Mouse (Mus musculus) hindbrain, embryonic 12.5 days (tissue): ENCODE measurements around the gene Dazap1. TPM values are rescaled to one million over a fixed set of nuclear protein-coding genes. Genes with fewer than 3 reads are reported as not detected.

Experiments used
- ATAC-seq: fragments of 200-750 bp; cut with Nextera tagmentation; 2 replicates; pipeline ENCODE4 v1.8.0; 2017; ENCODE audit warnings: moderate TSS enrichment; ENCODE audit not compliant: low FRiP score
- H3K27ac ChIP-seq: fragments of 300-500 bp; sonication (generic); 2 replicates; pipeline ENCODE4 v1.5.1; 2016; ENCODE audit warnings: mild to moderate bottlenecking
- H3K27me3 ChIP-seq: fragments of 300-500 bp; sonication (generic); 2 replicates; pipeline ENCODE4 v1.6.1; 2016; ENCODE audit warnings: mild to moderate bottlenecking
- H3K36me3 ChIP-seq: fragments of 300-500 bp; sonication (generic); 2 replicates; pipeline ENCODE4 v1.6.1; 2016; ENCODE audit warnings: mild to moderate bottlenecking
- H3K4me1 ChIP-seq: fragments of 300-500 bp; sonication (generic); 2 replicates; pipeline ENCODE4 v1.6.1; 2016
- H3K4me2 ChIP-seq: fragments of 300-500 bp; sonication (generic); replicated peaks from 2 replicates; pipeline ENCODE4 v1.6.1; 2016; ENCODE audit warnings: mild to moderate bottlenecking
- H3K4me3 ChIP-seq: fragments of 300-500 bp; sonication (generic); 2 replicates; pipeline ENCODE4 v1.5.1; 2016; ENCODE audit warnings: mild to moderate bottlenecking
- H3K9ac ChIP-seq: fragments of 300-500 bp; sonication (generic); 2 replicates; pipeline ENCODE4 v1.6.1; 2016; ENCODE audit warnings: mild to moderate bottlenecking, moderate library complexity
- H3K9me3 ChIP-seq: fragments of 300-500 bp; sonication (generic); replicated peaks from 2 replicates; pipeline ENCODE4 v1.6.1; 2016; ENCODE audit warnings: mild to moderate bottlenecking
- WGBS: fragments of 180-500 bp; shearing (Covaris S2); methylation state at CpG from one replicate; pipeline ENCODE4 v1.1.7; 2016; 5-methylcytosine and 5-hydroxymethylcytosine counted together
- polyA plus RNA-seq: library from polyadenylated mRNA; unstranded; fragments of >200 nt; fragmentation: Nextera tagmentation; extraction: Ambion mirVana; gene quantifications from 2 replicates; pipeline ENCODE4 v1.2.1, GENCODE M21; 2016

Dazap1 gene
- polyA plus RNA-seq, 1 experiment from 2014 or later, result 67.1 TPM

DNA sequence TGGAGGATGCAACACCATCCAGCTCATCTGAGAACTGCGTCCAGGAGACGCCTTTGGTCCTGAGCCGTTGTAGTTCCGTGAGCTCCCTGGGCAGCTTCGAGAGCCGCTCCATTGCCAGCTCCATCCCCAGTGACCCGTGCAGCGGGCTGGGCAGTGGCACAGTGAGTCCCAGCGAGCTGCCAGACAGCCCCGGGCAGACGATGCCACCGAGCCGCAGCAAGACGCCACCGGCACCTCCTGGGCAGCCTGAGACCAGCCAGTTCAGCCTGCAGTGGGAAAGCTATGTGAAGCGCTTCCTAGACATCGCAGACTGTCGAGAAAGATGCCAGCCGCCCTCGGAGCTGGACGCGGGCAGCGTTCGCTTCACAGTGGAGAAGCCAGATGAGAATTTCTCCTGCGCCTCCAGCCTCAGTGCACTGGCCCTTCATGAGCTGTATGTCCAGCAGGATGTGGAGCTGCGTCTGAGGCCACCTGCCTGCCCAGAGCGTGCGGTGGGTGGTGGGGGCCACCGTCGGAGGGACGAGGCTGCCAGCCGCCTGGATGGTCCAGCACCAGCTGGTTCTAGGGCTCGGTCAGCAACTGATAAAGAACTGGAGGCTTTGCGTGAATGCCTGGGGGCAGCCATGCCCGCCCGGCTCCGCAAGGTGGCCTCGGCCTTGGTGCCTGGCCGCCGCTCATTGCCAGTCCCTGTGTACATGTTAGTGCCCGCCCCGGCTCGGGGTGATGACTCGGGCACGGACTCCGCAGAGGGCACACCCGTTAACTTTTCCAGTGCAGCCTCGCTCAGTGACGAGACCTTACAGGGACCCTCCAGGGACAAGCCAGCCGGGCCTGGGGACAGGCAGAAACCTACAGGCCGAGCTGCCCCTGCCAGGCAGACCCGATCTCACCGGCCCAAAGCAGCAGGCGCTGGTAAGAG, 51.6 kb downstream of the Dazap1 start:
- Histone ChIP-seq H3K27me3 (peaks cover 63% of the 10 kb centered on the region), H3K4me2 (no peak overlapping the region), H3K4me3 (0 out of 2 replicates have a peak overlapping the region, but pooled peaks have one; percentile 6), H3K9me3 (no peaks in the 10 kb centered on the region), H3K9ac (no peak overlapping the region), H3K36me3 (peaks cover 98% of the 10 kb centered on the region), H3K27ac (no peak overlapping the region), H3K4me1 (peaks cover 37% of the 10 kb centered on the region)
- WGBS, result 65% methylated on average over 54 of the region's 54 CpGs
- ATAC-seq, result no peak

DNA sequence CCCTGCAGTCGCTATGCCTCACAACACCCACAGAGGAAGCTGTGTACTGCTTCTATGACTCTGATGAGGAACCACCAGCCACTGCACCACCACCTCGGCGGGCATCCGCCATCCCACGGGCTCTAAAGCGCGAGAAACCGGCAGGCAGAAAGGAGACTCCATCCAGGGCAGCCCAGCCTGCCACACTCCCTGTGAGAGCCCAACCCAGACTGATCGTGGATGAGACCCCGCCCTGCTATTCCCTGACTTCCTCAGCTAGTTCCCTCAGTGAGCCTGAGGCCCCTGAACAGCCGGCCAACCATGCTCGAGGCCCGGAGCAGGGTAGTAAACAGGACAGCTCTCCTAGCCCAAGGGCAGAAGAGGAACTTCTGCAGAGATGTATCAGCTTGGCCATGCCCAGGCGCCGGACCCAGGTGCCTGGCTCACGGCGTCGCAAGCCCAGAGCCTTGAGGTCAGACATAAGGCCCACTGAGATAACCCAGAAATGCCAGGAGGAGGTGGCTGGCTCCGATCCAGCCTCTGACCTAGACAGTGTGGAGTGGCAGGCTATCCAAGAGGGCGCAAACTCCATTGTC, 52.4 kb downstream of the Dazap1 start:
- Histone ChIP-seq H3K9me3 (no peaks in the 10 kb centered on the region), H3K27ac (no peak overlapping the region), H3K4me1 (peaks cover 37% of the 10 kb centered on the region), H3K4me3 (no peak overlapping the region), H3K9ac (no peak overlapping the region), H3K27me3 (peaks cover 63% of the 10 kb centered on the region), H3K4me2 (no peak overlapping the region), H3K36me3 (peaks cover 98% of the 10 kb centered on the region)
- no peak for ATAC-seq
- WGBS, result 59% methylated on average over 20 of the region's 20 CpGs

- peaks cover 63% of the 10 kb centered on the region for H3K27me3 ChIP-seq
- no peak overlapping the region for H3K4me3 ChIP-seq
- no peak overlapping the region for H3K4me2 ChIP-seq
- peaks cover 46% of the 10 kb centered on the region for H3K4me1 ChIP-seq
- 0 out of 2 replicates have a peak overlapping the region, but pooled peaks have one; percentile 32 for H3K9ac ChIP-seq
- H3K36me3 ChIP-seq, result peaks cover 90% of the 10 kb centered on the region
- WGBS, result 53% methylated on average over 16 of the region's 16 CpGs
- no peaks in the 10 kb centered on the region for H3K9me3 ChIP-seq
- no peak overlapping the region for H3K27ac ChIP-seq
- no peak for ATAC-seq
Measured at GRCm38 (mm10) chr10:80314494-80315001, 53.3 kb downstream of the Dazap1 start.

GRCm38 (mm10) chr10:80315315-80315714, 54.0 kb downstream of the Dazap1 start:
- no peak overlapping the region for H3K4me2 ChIP-seq
- ATAC-seq, result no peak
- peaks cover 85% of the 10 kb centered on the region for H3K36me3 ChIP-seq
- 54% methylated on average over 27 of the region's 27 CpGs for WGBS
- peaks cover 63% of the 10 kb centered on the region for H3K27me3 ChIP-seq
- 0 out of 2 replicates have a peak overlapping the region, but pooled peaks have one; percentile 32 for H3K9ac ChIP-seq
- H3K4me1 ChIP-seq, result peaks cover 51% of the 10 kb centered on the region
- H3K4me3 ChIP-seq, result no peak overlapping the region
- H3K27ac ChIP-seq, result no peak overlapping the region
- H3K9me3 ChIP-seq, result no peaks in the 10 kb centered on the region

DNA sequence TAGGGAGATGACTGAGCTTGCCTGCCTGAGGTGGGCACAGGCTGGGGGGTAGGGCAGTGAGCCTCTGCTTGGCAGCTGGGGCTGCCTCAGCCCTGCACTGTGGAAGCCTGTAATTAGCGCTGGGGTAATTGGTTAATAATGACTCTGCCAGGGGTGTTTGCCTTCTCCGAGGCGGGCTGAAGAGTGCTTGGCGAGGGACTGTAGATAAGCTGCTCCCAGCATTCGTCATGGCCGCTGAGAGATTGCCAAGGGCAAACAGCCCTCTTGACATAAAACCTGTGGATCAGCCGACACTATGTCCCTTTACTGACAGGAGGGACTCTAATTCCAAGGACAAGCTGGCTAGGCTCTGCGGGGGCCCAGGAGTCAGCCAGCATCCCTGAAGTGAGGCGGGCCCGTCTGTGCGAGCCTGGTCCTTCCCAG, 55.1 kb downstream of the Dazap1 start:
- Histone ChIP-seq H3K27me3 (peaks cover 57% of the 10 kb centered on the region), H3K4me1 (peaks cover 53% of the 10 kb centered on the region), H3K27ac (no peak overlapping the region), H3K36me3 (peaks cover 74% of the 10 kb centered on the region), H3K9ac (peak overlapping the region; percentile 1; the same call in 1 of the 2 replicates), H3K9me3 (no peaks in the 10 kb centered on the region), H3K4me3 (no peak overlapping the region), H3K4me2 (no peak overlapping the region)
- WGBS, result 36% methylated on average over 11 of the region's 11 CpGs
- ATAC-seq, result no peak

GRCm38 (mm10) chr10:80317011-80317410, 55.7 kb downstream of the Dazap1 start:
- H3K27ac ChIP-seq, result no peak overlapping the region
- H3K9me3 ChIP-seq, result no peaks in the 10 kb centered on the region
- ATAC-seq, result no peak
- peaks cover 54% of the 10 kb centered on the region for H3K27me3 ChIP-seq
- no peak overlapping the region for H3K4me3 ChIP-seq
- peaks cover 68% of the 10 kb centered on the region for H3K36me3 ChIP-seq
- peaks cover 53% of the 10 kb centered on the region for H3K4me1 ChIP-seq
- H3K9ac ChIP-seq, result no peak overlapping the region
- no peak overlapping the region for H3K4me2 ChIP-seq
- WGBS, result 61% methylated on average over 10 of the region's 10 CpGs

DNA sequence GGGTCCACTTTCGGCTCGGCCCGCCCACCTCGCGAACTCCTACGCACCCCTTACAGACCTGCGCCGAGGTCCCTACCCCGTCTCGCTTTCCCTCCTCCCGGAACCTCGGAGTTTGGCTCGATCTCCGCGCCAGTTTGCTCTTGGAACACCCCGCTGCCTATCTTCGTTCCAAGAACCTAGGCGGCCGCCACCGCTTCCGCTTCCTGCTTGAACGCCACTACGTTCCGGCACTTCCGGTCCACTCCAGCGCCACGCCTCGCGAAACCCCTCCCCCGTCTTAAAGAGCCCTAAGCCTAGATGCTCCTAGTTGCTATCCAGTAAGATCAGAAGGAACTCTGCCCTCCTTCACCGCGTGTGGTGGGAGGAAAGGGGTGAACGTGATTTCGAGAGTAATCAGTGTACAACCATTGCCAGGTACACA, 59.1 kb downstream of the Dazap1 start, which contains the start of gene 2310011J03Rik:
2310011J03Rik (minus strand) TSS at position 198 of the 421 bp plus-strand sequence.
- under 1% methylated on average over 34 of the region's 34 CpGs for WGBS
- peak within 1 kb of the TSS; percentile 88 for H3K4me2 ChIP-seq
- H3K4me3 ChIP-seq, result peak within 1 kb of the TSS; percentile 81
- peak; percentile 65 for ATAC-seq
- peaks cover 44% of the 10 kb centered on the region for H3K27me3 ChIP-seq
- H3K9me3 ChIP-seq, result no peaks in the 10 kb centered on the region
- peak within 1 kb of the TSS; percentile 76 for H3K9ac ChIP-seq
- H3K27ac ChIP-seq, result peak within 1 kb of the TSS; percentile 68
- peaks cover 48% of the 10 kb centered on the region for H3K4me1 ChIP-seq
- H3K36me3 ChIP-seq, result peaks cover 35% of the 10 kb centered on the region

GRCm38 (mm10) chr10:80321014-80321669, 59.9 kb downstream of the Dazap1 start:
- H3K36me3 ChIP-seq, result peaks cover 27% of the 10 kb centered on the region
- H3K4me3 ChIP-seq, result no peak overlapping the region
- peak overlapping the region; percentile 88; the same call in 1 of the 2 replicates for H3K4me2 ChIP-seq
- ATAC-seq, result no peak
- peaks cover 41% of the 10 kb centered on the region for H3K4me1 ChIP-seq
- no peak overlapping the region for H3K27ac ChIP-seq
- no peaks in the 10 kb centered on the region for H3K9me3 ChIP-seq
- H3K9ac ChIP-seq, result no peak overlapping the region
- WGBS, result 81% methylated on average over 6 of the region's 6 CpGs
- peaks cover 39% of the 10 kb centered on the region for H3K27me3 ChIP-seq

- Histone ChIP-seq H3K4me3 (no peak overlapping the region; the same call in 1 of the 2 replicates), H3K36me3 (peaks cover 19% of the 10 kb centered on the region), H3K27me3 (peaks cover 40% of the 10 kb centered on the region), H3K9me3 (no peaks in the 10 kb centered on the region), H3K27ac (no peak overlapping the region), H3K9ac (no peak overlapping the region), H3K4me1 (peaks cover 35% of the 10 kb centered on the region), H3K4me2 (peak overlapping the region; percentile 96)
- ATAC-seq, result no peak
- 93% methylated on average over 21 of the region's 21 CpGs for WGBS
Measured at GRCm38 (mm10) chr10:80321670-80322581, 60.6 kb downstream of the Dazap1 start.

DNA sequence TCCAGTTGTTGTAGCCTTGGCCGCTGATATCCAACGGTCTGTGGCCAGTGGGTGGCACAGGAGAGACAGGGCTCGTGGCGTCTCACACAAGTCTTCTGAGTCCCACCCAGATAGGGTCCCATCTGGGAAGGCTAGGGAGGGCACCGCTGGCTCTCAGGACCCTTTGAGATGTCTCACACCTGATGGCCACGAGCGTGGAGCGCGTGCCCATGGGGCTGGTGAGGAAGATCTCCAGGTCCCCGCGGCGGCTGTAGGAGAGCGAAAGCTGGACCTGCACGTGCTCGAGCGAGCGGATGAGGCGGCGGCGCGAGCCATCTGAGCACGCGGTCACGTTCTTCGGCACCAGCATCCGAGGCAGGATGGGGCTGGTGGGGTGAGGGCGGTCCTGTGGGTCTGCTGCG, 61.5 kb downstream of the Dazap1 start:
- 8% methylated on average over 28 of the region's 28 CpGs for WGBS
- no peak for ATAC-seq

More for the DNA sequence above, 61.5 kb downstream of the Dazap1 start:
- H3K9me3 ChIP-seq, result no peaks in the 10 kb centered on the region
- peaks cover 10% of the 10 kb centered on the region for H3K36me3 ChIP-seq
- H3K4me1 ChIP-seq, result peaks cover 31% of the 10 kb centered on the region
- H3K4me2 ChIP-seq, result peak overlapping the region; percentile 96
- peak overlapping the region; percentile 60 for H3K9ac ChIP-seq
- H3K27ac ChIP-seq, result no peak overlapping the region
- H3K4me3 ChIP-seq, result peak overlapping the region; percentile 40
- H3K27me3 ChIP-seq, result peaks cover 37% of the 10 kb centered on the region
